Mouse (Mus musculus) large intestine, adult 2 months (tissue): ENCODE measurements at regions not wholly inside any gene's neighbourhood (a gene's known extent, or its start where the extent isn't known, plus 50 kb on each side); places are given as distances from the start of the nearest gene placed in this dataset.

Experiments
- DNase-seq: peaks from one replicate; pipeline ENCODE4 v3.0.0-alpha.2; 2012; ENCODE audit warnings: low read depth, low spot score
- WGBS: fragments of 180-500 bp; shearing (Covaris S2); methylation state at CpG from one replicate; pipeline ENCODE4 v1.1.7; 2018; 5-methylcytosine and 5-hydroxymethylcytosine counted together

- WGBS, result 35% methylated on average over 3 of the region's 3 CpGs
- DNase-seq, result no peak
Measured at GRCm38 (mm10) chr11:26931766-26932165, 338.0 kb upstream of the Vrk2 start.

DNA sequence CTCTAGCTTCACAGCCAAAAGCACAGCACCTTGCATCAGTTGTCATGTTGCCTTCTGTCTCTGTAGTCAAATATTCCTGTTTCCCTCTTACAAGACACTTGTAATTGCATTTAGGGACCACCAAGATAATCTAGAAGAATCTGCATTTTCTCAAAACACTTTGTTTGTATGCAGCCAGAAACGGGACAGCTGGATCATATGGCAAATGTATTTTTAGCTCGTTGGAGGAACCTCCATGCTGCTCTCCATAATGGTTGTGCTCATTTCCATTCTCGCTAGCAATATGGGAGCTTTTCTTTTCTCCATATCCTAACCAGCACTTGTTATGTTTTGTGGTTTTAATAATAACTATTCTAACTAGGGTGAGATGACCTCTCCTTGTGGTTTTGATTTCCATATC, 313.3 kb upstream of the Vrk2 start:
- 71% methylated on average over 3 of the region's 3 CpGs for WGBS
- no peak for DNase-seq

DNA sequence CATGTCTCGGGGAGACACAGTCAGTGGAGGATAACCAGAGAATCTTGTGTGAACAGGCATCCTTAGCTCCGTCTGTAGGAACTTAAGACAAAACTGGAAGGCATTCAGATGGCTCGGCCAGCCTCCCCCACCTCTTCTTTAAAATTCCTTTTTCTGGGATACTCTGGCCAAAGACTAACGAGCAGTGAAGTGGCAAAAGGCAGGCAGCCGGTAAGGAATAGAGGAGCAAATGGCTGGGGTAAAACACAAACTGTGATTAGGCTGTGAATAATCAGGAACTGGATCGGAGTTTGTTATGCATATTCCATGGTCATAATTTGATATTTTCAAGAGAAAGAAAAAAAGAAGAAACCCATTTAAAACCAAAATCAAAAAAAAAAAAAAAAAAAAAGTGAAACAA, 287.8 kb upstream of the Vrk2 start:
- 54% methylated on average over 6 of the region's 6 CpGs for WGBS

More for the DNA sequence above, 287.8 kb upstream of the Vrk2 start:
- DNase-seq, result no peak
